Mouse (Mus musculus) heart, postnatal 0 days (tissue): ENCODE data around the gene Atp5e. TPM values are rescaled to one million over a fixed set of nuclear protein-coding genes. Genes with fewer than 3 reads are reported as not detected.

Experiments used
- ATAC-seq: fragments of 200-750 bp; cut with Nextera tagmentation; 2 replicates; pipeline ENCODE4 v1.8.0; 2017; ENCODE audit warnings: low read depth, moderate number of reproducible peaks, moderate library complexity; ENCODE audit not compliant: insufficient read depth
- DNase-seq: peaks from one replicate; pipeline ENCODE4 v3.0.0-alpha.2; 2016; ENCODE audit warnings: low spot score
- H3K27ac ChIP-seq: fragments of 300-500 bp; sonication (generic); 2 replicates; pipeline ENCODE4 v1.5.1; 2014; ENCODE audit warnings: low read depth, mild to moderate bottlenecking
- H3K27me3 ChIP-seq: fragments of 300-500 bp; sonication (generic); 2 replicates; pipeline ENCODE4 v1.6.1; 2014; ENCODE audit warnings: low read length, mixed read lengths; ENCODE audit not compliant: control insufficient read depth, insufficient read depth
- H3K36me3 ChIP-seq: fragments of 300-500 bp; sonication (generic); replicated peaks from 2 replicates; pipeline ENCODE4 v1.6.1; 2014; ENCODE audit warnings: low read length, mixed read lengths; ENCODE audit not compliant: control insufficient read depth, insufficient read depth
- H3K4me1 ChIP-seq: fragments of 300-500 bp; sonication (generic); 2 replicates; pipeline ENCODE4 v1.6.1; 2014; ENCODE audit warnings: antibody characterized with exemption; ENCODE audit not compliant: control insufficient read depth, insufficient read depth
- H3K4me2 ChIP-seq: fragments of 300-500 bp; sonication (generic); 2 replicates; pipeline ENCODE4 v1.6.1; 2014; ENCODE audit warnings: low read depth, mild to moderate bottlenecking, low read length, moderate library complexity
- H3K4me3 ChIP-seq: fragments of 300-500 bp; sonication (generic); 2 replicates; pipeline ENCODE4 v1.5.1; 2014; ENCODE audit warnings: low read depth, low read length
- H3K9ac ChIP-seq: fragments of 300-500 bp; sonication (generic); replicated peaks from 2 replicates; pipeline ENCODE4 v1.6.1; 2014; ENCODE audit warnings: low read depth, low read length, mixed read lengths
- H3K9me3 ChIP-seq: fragments of 300-500 bp; sonication (generic); replicated peaks from 2 replicates; pipeline ENCODE4 v1.6.1; 2016; ENCODE audit warnings: low read length; ENCODE audit not compliant: control insufficient read depth
- CTCF ChIP-seq: IDR thresholded peaks from 2 replicates; pipeline ENCODE4 v1.5.1; 2016; ENCODE audit warnings: antibody characterized with exemption, control low read depth, low read depth
- EP300 ChIP-seq: IDR thresholded peaks from 2 replicates; pipeline ENCODE4 v1.6.1; 2016; ENCODE audit warnings: antibody characterized with exemption, low read depth
- WGBS: fragments of 180-500 bp; shearing (Covaris S2); extraction: QIAGEN DNeasy Blood & Tissue Kit; methylation state at CpG from one replicate; pipeline ENCODE4 v1.1.7; 2014; 5-methylcytosine and 5-hydroxymethylcytosine counted together
- polyA plus RNA-seq: library from polyadenylated mRNA; unstranded; fragments of >200 nt; fragmentation: Nextera tagmentation; extraction: Ambion mirVana; gene quantifications from 2 replicates; pipeline ENCODE4 v1.2.1, GENCODE M21; 2015
- total RNA-seq: library from RNA; depleted of rRNA; stranded (reverse); fragments of >200 nt; gene quantifications from 2 replicates; pipeline ENCODE4 v1.2.3, GENCODE M21; 2014; ENCODE audit warnings: low replicate concordance

Gene Atp5e
- total and polyA plus RNA-seq, 2 experiments from 2014 or later: 1,121 to 2,030 TPM

DNA sequence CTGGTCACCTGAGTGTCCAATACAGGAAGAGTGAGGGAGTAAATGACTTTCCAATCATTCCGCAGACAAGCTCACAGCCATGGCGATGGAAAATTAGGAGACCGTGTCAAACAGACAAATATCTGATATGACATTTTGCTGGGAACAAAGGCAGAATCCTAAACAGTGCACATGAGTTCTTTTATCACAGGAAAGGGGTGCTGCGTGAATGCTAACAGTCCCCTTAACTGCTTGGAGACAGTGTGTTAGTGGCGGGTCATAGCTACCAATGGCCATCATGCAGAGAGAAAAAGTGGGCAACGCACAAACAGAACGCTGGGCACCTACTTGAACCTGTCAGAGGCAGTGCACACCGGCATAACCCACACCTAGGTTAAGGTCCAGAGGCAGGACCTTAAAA lies 37.6 kb upstream of the Atp5e start:
- ATAC-seq (no peak), DNase-seq (no peak)
- Histone ChIP-seq H3K9me3 (no peaks in the 10 kb centered on the region), H3K4me3 (no peak overlapping the region), H3K27me3 (no peaks in the 10 kb centered on the region), H3K4me2 (no peak overlapping the region), H3K9ac (no peak overlapping the region), H3K4me1 (no peaks in the 10 kb centered on the region), H3K27ac (no peak overlapping the region), H3K36me3 (no peaks in the 10 kb centered on the region)
- WGBS: 74% methylated on average over 8 of the region's 8 CpGs
- TF ChIP-seq EP300: no peak
- TF ChIP-seq CTCF: no peak

DNA sequence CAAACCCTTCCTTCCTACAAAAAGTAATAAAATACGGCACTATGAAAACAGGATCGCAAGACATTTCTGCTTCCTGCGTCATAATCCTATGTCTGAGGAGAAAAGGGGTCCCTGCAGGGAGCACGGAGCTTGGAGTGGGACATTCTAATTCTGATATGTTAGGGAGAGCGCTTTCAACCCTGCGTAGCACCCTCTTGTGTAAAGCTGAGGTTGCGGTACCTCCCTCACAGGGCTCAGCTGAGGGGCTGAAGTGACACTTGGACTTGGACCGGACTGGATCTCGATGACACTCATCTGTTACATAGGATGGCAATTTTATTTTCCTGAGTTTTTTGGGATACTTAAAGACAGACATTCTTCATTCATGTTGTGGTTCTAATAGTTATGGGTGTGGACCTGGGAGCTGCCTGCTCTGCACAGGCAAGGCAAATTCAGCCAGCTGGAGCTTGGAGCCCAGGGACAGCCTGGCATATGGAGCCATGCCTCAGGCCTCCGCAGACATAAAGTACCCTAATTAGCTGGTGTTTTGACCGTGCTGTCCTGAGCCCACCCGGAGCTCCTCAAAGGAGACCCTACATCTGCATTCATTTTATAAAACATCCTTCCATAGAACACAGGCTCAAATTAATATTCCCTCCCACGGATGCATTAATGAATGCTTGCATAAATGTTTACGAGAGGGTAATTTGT lies 37.1 kb upstream of the Atp5e start:
- H3K27ac ChIP-seq: no peak overlapping the region
- H3K9me3 ChIP-seq: no peaks in the 10 kb centered on the region
- no peaks in the 10 kb centered on the region for H3K27me3 ChIP-seq
- DNase-seq (no peak), ATAC-seq (no peak)
- H3K4me3 ChIP-seq: no peak overlapping the region
- H3K9ac ChIP-seq: no peak overlapping the region
- WGBS: 86% methylated on average over 14 of the region's 14 CpGs
- no peaks in the 10 kb centered on the region for H3K4me1 ChIP-seq
- no peaks in the 10 kb centered on the region for H3K36me3 ChIP-seq
- H3K4me2 ChIP-seq: no peak overlapping the region
- TF ChIP-seq EP300: no peak
- TF ChIP-seq CTCF: no peak

DNA sequence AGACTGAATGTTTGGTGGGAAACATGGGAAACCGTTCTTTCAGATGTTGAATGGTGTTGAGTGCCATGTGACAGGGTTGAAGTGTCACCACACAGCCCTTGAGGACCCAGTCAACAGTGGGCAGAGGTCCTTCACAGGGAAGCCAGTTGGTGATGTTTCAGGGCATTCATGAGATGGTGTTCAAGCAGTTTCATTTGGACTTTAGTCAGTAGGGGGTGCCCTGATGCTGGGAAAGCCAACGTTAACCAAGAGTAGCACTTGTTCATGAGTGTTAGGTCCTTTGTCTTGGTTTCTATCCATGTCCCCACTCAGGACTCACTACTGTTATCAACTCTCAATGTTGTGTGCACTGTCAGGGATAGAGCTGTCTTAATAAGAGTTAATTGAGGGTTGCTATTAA lies 29.0 kb upstream of the Atp5e start:
- ATAC-seq: no peak
- 53% methylated on average over 2 of the region's 2 CpGs for WGBS
- H3K27ac ChIP-seq: no peak overlapping the region
- TF ChIP-seq EP300 (no peak), CTCF (peak; percentile 23; the same call in 1 of the 2 replicates)
- DNase-seq: no peak
- H3K9me3 ChIP-seq: peaks cover 9% of the 10 kb centered on the region
- H3K27me3 ChIP-seq: no peaks in the 10 kb centered on the region
- no peak overlapping the region for H3K4me3 ChIP-seq
- H3K36me3 ChIP-seq: no peaks in the 10 kb centered on the region
- no peaks in the 10 kb centered on the region for H3K4me1 ChIP-seq
- H3K4me2 ChIP-seq: no peak overlapping the region
- no peak overlapping the region for H3K9ac ChIP-seq

DNA sequence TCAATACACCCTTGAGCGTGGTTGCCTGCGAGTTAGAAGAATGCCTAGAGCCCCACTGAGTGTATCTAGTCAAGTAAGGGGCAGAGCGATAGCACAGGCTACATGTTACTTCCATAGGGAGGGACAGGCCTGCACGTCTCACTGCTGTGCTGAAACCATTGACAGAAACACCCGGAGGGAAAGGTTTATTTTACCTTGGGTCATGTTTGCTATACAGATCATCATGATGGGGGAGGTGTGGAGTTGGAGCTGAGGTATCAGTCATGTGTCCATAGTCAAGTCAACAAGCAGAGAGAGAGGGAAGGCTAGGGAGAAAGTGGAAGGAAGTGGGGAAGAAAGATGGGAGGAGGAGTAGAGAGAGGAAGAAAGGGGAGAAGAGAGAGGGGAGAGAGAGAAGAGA lies 23.1 kb upstream of the Atp5e start:
- H3K4me1 ChIP-seq: no peaks in the 10 kb centered on the region
- no peak overlapping the region for H3K4me3 ChIP-seq
- ATAC-seq: no peak
- DNase-seq: no peak
- H3K9ac ChIP-seq: no peak overlapping the region
- H3K4me2 ChIP-seq: no peak overlapping the region
- WGBS: 80% methylated on average over 5 of the region's 5 CpGs
- 0 out of 2 replicates have a peak, but pooled peaks cover 3% of the 10 kb centered on the region for H3K9me3 ChIP-seq
- H3K36me3 ChIP-seq: no peaks in the 10 kb centered on the region
- H3K27me3 ChIP-seq: no peaks in the 10 kb centered on the region
- TF ChIP-seq EP300 (no peak), CTCF (no peak)
- no peak overlapping the region for H3K27ac ChIP-seq

DNA sequence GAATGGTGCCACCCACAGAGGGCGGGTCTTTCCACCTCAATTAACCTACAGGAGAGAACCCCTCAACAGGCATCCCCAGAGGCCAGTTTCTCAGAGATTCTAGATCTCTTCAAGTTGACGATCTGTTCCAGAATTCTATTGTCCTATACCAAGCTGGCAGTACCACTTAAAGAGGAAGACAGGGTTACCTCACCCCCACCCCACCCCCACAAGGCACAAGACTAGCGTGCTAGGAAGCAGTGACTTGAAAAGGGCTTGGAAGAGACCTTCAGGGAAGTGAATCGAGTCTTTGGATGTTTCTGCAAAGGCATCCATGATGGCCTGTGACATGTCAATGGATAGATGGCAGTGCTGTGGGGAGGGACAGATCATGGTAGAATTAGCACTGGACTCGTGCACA lies 14.8 kb upstream of the Atp5e start:
- H3K27ac ChIP-seq: no peak overlapping the region
- H3K36me3 ChIP-seq: no peaks in the 10 kb centered on the region
- ATAC-seq (no peak), DNase-seq (no peak)
- 63% methylated on average over 5 of the region's 5 CpGs for WGBS
- no peak overlapping the region for H3K4me2 ChIP-seq
- no peak overlapping the region for H3K4me3 ChIP-seq
- no peaks in the 10 kb centered on the region for H3K4me1 ChIP-seq
- H3K27me3 ChIP-seq: no peaks in the 10 kb centered on the region
- TF ChIP-seq EP300: no peak
- no peak for TF ChIP-seq CTCF
- H3K9ac ChIP-seq: no peak overlapping the region
- no peaks in the 10 kb centered on the region for H3K9me3 ChIP-seq
